Mouse (Mus musculus) forebrain, postnatal 0 days (tissue): ENCODE results near the gene Prh1. TPM values are rescaled to one million over a fixed set of nuclear protein-coding genes. Genes with fewer than 3 reads are reported as not detected.
"Not testable (repeated sequence)": the region's sequence is repeated elsewhere in the genome, so short reads cannot be mapped to it uniquely, and the experiment has no call there.

ENCODE experiments used
- ATAC-seq: fragments of 200-750 bp; cut with Nextera tagmentation; 2 replicates; pipeline ENCODE4 v1.8.0; 2017; ENCODE audit warnings: mild to moderate bottlenecking, moderate library complexity
- DNase-seq: peaks from one replicate; pipeline ENCODE4 v3.0.0-alpha.2; 2015
- H3K27ac ChIP-seq: fragments of 300-500 bp; sonication (generic); 2 replicates; pipeline ENCODE4 v1.5.1; 2014; ENCODE audit warnings: low read depth, mild to moderate bottlenecking, antibody characterized with exemption, low read length, moderate library complexity, mixed read lengths
- H3K27me3 ChIP-seq: fragments of 300-500 bp; sonication (generic); 2 replicates; pipeline ENCODE4 v1.6.1; 2014; ENCODE audit warnings: mild to moderate bottlenecking, low read length, mixed read lengths; ENCODE audit not compliant: insufficient read depth
- H3K36me3 ChIP-seq: fragments of 300-500 bp; sonication (generic); 2 replicates; pipeline ENCODE4 v1.6.1; 2014; ENCODE audit warnings: mild to moderate bottlenecking, moderate library complexity; ENCODE audit not compliant: insufficient read depth
- H3K4me1 ChIP-seq: fragments of 300-500 bp; sonication (generic); 2 replicates; pipeline ENCODE4 v1.6.1; 2014; ENCODE audit warnings: antibody characterized with exemption; ENCODE audit not compliant: insufficient read depth
- H3K4me2 ChIP-seq: fragments of 300-500 bp; sonication (generic); 2 replicates; pipeline ENCODE4 v1.6.1; 2014; ENCODE audit warnings: low read depth, mild to moderate bottlenecking, moderate library complexity
- H3K4me3 ChIP-seq: fragments of 300-500 bp; sonication (generic); 2 replicates; pipeline ENCODE4 v1.5.1; 2014; ENCODE audit warnings: low read depth, low read length, mixed read lengths
- H3K9ac ChIP-seq: fragments of 300-500 bp; sonication (generic); 2 replicates; pipeline ENCODE4 v1.6.1; 2014; ENCODE audit warnings: mild to moderate bottlenecking
- H3K9me3 ChIP-seq: fragments of 300-500 bp; sonication (generic); 2 replicates; pipeline ENCODE4 v1.6.1; 2016; ENCODE audit warnings: low read length
- WGBS: fragments of 180-500 bp; shearing (Covaris S2); extraction: QIAGEN DNeasy Blood & Tissue Kit; methylation state at CpG from one replicate; pipeline ENCODE4 v1.1.7; 2014; 5-methylcytosine and 5-hydroxymethylcytosine counted together
- polyA plus RNA-seq: library from polyadenylated mRNA; unstranded; fragments of >200 nt; fragmentation: Nextera tagmentation; extraction: Ambion mirVana; gene quantifications from 2 replicates; pipeline ENCODE4 v1.2.1, GENCODE M21; 2015
- total RNA-seq: library from RNA; depleted of rRNA; stranded (reverse); fragments of >200 nt; gene quantifications from 2 replicates; pipeline ENCODE4 v1.2.3, GENCODE M21; 2014; rRNA removed

The Prh1 gene
- total RNA-seq: not detected in 2 replicates
- polyA plus RNA-seq: not detected in 2 replicates

DNA sequence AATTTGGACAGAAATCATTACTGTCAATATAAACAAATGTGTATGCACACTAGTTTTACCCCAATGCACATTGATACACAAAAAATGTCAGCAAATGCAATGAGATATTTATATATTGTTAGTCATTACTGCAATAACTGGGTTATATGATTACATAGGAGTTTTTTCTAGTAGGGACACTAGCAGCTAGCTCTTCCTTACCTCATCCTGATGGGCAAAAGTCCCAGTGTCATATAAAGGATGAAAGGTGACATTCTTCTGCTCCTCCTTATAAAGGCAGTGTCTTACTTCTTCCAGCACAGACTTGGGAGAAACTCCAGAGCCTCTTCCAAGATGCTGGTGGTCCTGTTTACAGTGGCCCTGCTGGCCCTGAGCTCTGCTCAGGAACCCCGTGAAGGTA, at the start of gene Prh1:
TSS of gene Prh1 (plus strand) at position 301 of the 400 bp plus-strand sequence.
- not testable (repeated sequence) for DNase-seq, H3K36me3 ChIP-seq, ATAC-seq, H3K4me2 ChIP-seq, H3K4me1 ChIP-seq, H3K9ac ChIP-seq, H3K4me3 ChIP-seq, H3K27ac ChIP-seq, H3K9me3 ChIP-seq, H3K27me3 ChIP-seq
- WGBS: 85% methylated on average over 1 of the region's 1 CpGs

DNA sequence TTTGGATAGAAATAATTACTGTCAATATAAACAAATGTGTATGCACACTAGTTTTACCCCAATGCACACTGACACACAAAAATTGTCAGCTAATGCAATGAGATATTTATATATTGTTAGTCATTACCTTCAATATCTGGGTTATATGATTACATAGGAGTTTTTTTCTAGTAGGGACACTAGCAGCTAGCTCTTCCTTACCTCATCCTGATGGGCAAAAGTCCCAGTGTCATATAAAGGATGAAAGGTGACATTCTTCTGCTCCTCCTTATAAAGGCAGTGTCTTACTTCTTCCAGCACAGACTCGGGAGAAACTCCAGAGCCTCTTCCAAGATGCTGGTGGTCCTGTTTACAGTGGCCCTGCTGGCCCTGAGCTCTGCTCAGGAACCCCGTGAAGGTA, 26.0 kb downstream of the Prh1 start, which contains the start of gene Prp2:
TSS of gene Prp2 (plus strand) at position 301 of the 400 bp plus-strand sequence.
- not testable (repeated sequence) for H3K4me2 ChIP-seq, ATAC-seq

More for the DNA sequence above, 26.0 kb downstream of the Prh1 start, which contains the start of gene Prp2:
- H3K9me3 ChIP-seq, H3K36me3 ChIP-seq, H3K27me3 ChIP-seq, DNase-seq, H3K9ac ChIP-seq, H3K4me1 ChIP-seq, H3K27ac ChIP-seq, H3K4me3 ChIP-seq: not testable (repeated sequence)
- 75% methylated on average over 2 of the region's 2 CpGs for WGBS

Other genes with a start within 250 kb of the Prh1 start
- not detected in 2 replicates for gene Gm8882, start 205.7 kb upstream of the Prh1 start, total RNA-seq
- gene Gm8882, start 205.7 kb upstream of the Prh1 start, polyA plus RNA-seq: not detected in 2 replicates
- not detected in 2 replicates for gene Prp2, start 26.1 kb downstream of the Prh1 start, total RNA-seq
- not detected in 2 replicates for gene Prp2, start 26.1 kb downstream of the Prh1 start, polyA plus RNA-seq
- gene A630073D07Rik, start 81.7 kb downstream of the Prh1 start, total RNA-seq: not detected in 2 replicates
- gene A630073D07Rik, start 81.7 kb downstream of the Prh1 start, polyA plus RNA-seq: not detected in 2 replicates
- not detected in 2 replicates for gene Tas2r120, start 87.1 kb downstream of the Prh1 start, total RNA-seq
- not detected in 2 replicates for gene Tas2r120, start 87.1 kb downstream of the Prh1 start, polyA plus RNA-seq
- gene Tas2r121, start 131.2 kb downstream of the Prh1 start, total RNA-seq: not detected in 2 replicates
- gene Tas2r121, start 131.2 kb downstream of the Prh1 start, polyA plus RNA-seq: not detected in 2 replicates
- not detected in 2 replicates for gene Tas2r122, start 142.1 kb downstream of the Prh1 start, total RNA-seq
- gene Tas2r122, start 142.1 kb downstream of the Prh1 start, polyA plus RNA-seq: not detected in 2 replicates
- not detected in 2 replicates for gene Tas2r115, start 168.2 kb downstream of the Prh1 start, total RNA-seq
- gene Tas2r115, start 168.2 kb downstream of the Prh1 start, polyA plus RNA-seq: not detected in 2 replicates
- gene Tas2r124, start 184.9 kb downstream of the Prh1 start, total RNA-seq: not detected in 2 replicates
- not detected in 2 replicates for gene Tas2r124, start 184.9 kb downstream of the Prh1 start, polyA plus RNA-seq
- not detected in 2 replicates for gene Tas2r102, start 192.3 kb downstream of the Prh1 start, total RNA-seq
- gene Tas2r102, start 192.3 kb downstream of the Prh1 start, polyA plus RNA-seq: not detected in 2 replicates
- gene Tas2r136, start 208.4 kb downstream of the Prh1 start, total RNA-seq: not detected in 2 replicates
- gene Tas2r136, start 208.4 kb downstream of the Prh1 start, polyA plus RNA-seq: not detected in 2 replicates
- not detected in 2 replicates for gene Tas2r117, start 233.0 kb downstream of the Prh1 start, total RNA-seq
- gene Tas2r117, start 233.0 kb downstream of the Prh1 start, polyA plus RNA-seq: not detected in 2 replicates